Mouse (Mus musculus): Measurements from ENCODE around the gene Adsl. TPM values are rescaled to one million over a fixed set of nuclear protein-coding genes. Genes with fewer than 3 reads are reported as not detected.

The Adsl gene
- polyA plus RNA-seq, 1 experiment from 2014 or later = 135 TPM

DNA sequence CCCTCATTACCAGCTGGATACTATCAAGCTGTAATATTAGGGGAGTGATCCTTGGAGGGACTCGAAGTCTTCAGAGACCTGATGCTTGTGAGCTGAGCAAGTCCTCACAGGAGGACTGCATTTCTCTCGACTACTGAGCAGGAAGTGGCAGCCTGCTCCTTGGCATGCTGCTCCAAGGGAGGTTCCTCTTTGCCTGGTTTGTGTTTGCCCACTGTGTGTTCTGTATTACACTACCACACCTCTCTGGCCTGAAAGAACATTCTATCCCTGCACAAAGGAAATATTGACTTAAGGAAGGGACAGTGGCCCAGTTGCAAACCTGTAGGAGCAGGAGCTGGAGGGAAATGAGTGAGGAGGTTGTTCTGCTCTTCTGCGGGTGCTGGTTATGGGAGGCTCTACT lies 41.4 kb downstream of the Adsl start:
- ATAC-seq (ENCODE audit: low read depth) = peak; percentile 87
- Histone ChIP-seq H3K36me3 (ENCODE audit: control insufficient read depth, insufficient read depth, low read length) (no peaks in the 10 kb centered on the region), H3K4me3 (ENCODE audit: low read length) (no peak overlapping the region), H3K27me3 (ENCODE audit: control insufficient read depth, insufficient read depth, low read depth, low read length) (no peaks in the 10 kb centered on the region), H3K9ac (ENCODE audit: low read length) (no peak overlapping the region), H3K27ac (ENCODE audit: low read length) (peak overlapping the region; percentile 51), H3K4me2 (ENCODE audit: low read depth, low read length) (no peak overlapping the region), H3K4me1 (replicated peaks; ENCODE audit: control insufficient read depth, insufficient read depth, low read length) (peaks cover 2% of the 10 kb centered on the region; the same call in 1 of the 2 replicates), H3K9me3 (ENCODE audit: control insufficient read depth, low read length) (no peaks in the 10 kb centered on the region)
- 40% methylated on average over 3 of the region's 3 CpGs for WGBS

- peak overlapping the region; percentile 49; the same call in 1 of the 2 replicates for H3K27ac ChIP-seq (ENCODE audit: low read length)
- no peaks in the 10 kb centered on the region for H3K36me3 ChIP-seq (ENCODE audit: control insufficient read depth, insufficient read depth, low read length)
- H3K4me1 ChIP-seq (replicated peaks; ENCODE audit: control insufficient read depth, insufficient read depth, low read length) = peaks cover 11% of the 10 kb centered on the region; the same call in 1 of the 2 replicates
- 78% methylated on average over 5 of the region's 5 CpGs for WGBS
- H3K9me3 ChIP-seq (ENCODE audit: control insufficient read depth, low read length) = no peaks in the 10 kb centered on the region
- H3K4me2 ChIP-seq (ENCODE audit: low read depth, low read length) = no peak overlapping the region
- H3K9ac ChIP-seq (ENCODE audit: low read length) = no peak overlapping the region
- H3K4me3 ChIP-seq (ENCODE audit: low read length) = no peak overlapping the region
- no peak for ATAC-seq (ENCODE audit: low read depth)
- no peaks in the 10 kb centered on the region for H3K27me3 ChIP-seq (ENCODE audit: control insufficient read depth, insufficient read depth, low read depth, low read length)
These were observed 46.7 kb downstream of the Adsl start for GRCm38 (mm10) chr15:80994959-80995358.

DNA sequence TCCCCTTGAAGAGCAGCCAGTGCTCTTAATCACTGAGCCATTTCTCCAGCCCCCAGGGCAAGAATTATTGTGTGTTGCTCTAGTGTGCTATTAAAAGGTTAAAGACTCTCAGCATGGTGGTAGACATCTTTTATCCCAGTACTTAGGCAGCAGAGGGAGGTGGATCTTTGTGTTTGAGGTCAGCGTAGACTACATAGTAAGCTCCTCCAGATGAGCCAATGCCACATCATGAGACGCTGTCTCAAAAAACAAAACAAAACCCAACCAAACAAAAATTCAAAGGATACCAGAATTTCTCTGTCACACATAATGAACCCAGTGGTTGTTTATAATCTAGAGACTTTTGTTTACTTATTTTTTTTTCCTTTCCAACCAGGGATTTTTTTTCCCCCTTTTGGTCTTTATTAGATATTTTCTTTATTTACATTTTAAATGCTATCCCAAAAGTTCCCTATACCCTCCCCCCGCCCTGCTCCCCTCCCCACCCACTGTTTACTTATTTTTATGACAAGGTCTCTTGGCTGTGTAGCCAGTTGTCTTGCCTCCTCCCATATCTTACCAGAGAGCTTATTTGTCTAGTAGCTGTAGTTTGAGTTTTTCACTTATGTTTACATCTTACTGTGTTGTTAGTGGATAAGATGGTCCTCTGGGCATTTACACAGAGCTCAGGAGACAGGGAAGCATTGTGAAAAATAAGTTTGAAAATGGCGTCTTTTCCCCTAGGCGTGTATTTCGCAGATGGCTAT lies 48.0 kb downstream of the Adsl start:
- peak overlapping the region; percentile 83 for H3K27ac ChIP-seq (ENCODE audit: low read length)
- H3K4me3 ChIP-seq (ENCODE audit: low read length) = no peak overlapping the region
- H3K9ac ChIP-seq (ENCODE audit: low read length) = no peak overlapping the region
- ATAC-seq (ENCODE audit: low read depth) = peak; percentile 90
- peaks cover 19% of the 10 kb centered on the region for H3K4me1 ChIP-seq (replicated peaks; ENCODE audit: control insufficient read depth, insufficient read depth, low read length)
- no peaks in the 10 kb centered on the region for H3K9me3 ChIP-seq (ENCODE audit: control insufficient read depth, low read length)
- H3K4me2 ChIP-seq (ENCODE audit: low read depth, low read length) = no peak overlapping the region
- 54% methylated on average over 6 of the region's 6 CpGs for WGBS
- no peaks in the 10 kb centered on the region for H3K36me3 ChIP-seq (ENCODE audit: control insufficient read depth, insufficient read depth, low read length)
- no peaks in the 10 kb centered on the region for H3K27me3 ChIP-seq (ENCODE audit: control insufficient read depth, insufficient read depth, low read depth, low read length)

DNA sequence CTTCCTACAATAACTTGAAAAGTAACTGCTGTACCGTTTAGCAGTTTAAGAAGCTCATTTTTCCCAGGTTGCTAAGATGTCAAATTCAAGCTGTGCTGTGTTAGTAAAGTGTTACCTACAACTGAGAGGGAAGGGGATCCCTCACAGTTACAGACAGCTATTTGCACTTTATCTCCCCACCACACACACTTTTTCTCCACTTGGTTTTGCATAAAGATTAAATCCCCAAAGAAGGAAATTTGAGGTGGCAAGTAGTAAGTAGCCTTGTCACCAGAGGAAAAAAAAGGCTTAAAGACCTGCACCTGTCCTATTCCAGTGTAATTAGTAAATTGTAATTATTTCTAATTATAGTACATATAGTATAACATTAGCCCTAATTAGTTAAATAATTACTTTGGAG lies 48.8 kb downstream of the Adsl start:
- Histone ChIP-seq H3K36me3 (ENCODE audit: control insufficient read depth, insufficient read depth, low read length) (no peaks in the 10 kb centered on the region), H3K27me3 (ENCODE audit: control insufficient read depth, insufficient read depth, low read depth, low read length) (no peaks in the 10 kb centered on the region), H3K9ac (ENCODE audit: low read length) (no peak overlapping the region), H3K4me3 (ENCODE audit: low read length) (no peak overlapping the region), H3K4me1 (replicated peaks; ENCODE audit: control insufficient read depth, insufficient read depth, low read length) (peaks cover 19% of the 10 kb centered on the region), H3K4me2 (ENCODE audit: low read depth, low read length) (no peak overlapping the region), H3K9me3 (ENCODE audit: control insufficient read depth, low read length) (no peaks in the 10 kb centered on the region), H3K27ac (ENCODE audit: low read length) (peak overlapping the region; percentile 83)
- no peak for ATAC-seq (ENCODE audit: low read depth)
- WGBS = 25% methylated on average over 1 of the region's 1 CpGs

DNA sequence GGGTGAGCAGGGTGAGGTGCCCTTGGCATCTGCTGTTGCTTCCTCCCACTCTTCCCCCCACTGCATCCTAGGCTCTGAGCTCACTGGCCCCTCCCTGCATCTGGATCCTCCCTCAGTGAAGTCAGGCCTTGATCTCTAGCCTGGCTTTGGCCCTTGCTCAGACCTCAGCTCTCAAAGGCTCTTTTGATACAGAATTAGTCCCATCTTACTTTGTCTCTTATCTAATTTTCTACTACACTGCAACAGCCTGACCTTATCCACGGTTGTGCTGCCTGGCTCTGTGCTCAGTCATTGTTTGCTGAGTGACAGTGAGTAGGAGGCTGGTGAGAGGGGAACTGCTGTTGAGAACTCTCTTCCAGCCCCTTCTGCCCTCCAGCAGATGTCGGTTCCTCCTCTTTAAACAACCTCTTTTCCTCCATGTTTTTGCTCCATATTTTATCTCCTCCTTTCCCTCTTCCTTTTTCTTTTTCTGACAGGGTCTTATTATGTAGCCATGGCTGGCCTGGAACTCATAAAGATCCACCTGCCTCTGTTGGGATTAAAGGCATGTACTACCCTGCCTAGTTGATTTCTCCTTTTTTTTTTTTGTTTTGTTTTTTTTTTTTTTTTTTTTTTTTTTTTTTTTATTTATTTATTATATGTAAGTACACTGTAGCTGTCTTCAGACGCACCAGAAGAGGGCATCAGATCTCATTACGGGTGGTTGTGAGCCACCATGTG lies 52.3 kb downstream of the Adsl start:
- Histone ChIP-seq H3K36me3 (ENCODE audit: control insufficient read depth, insufficient read depth, low read length) (peaks cover 5% of the 10 kb centered on the region; the same call in 1 of the 2 replicates), H3K9me3 (ENCODE audit: control insufficient read depth, low read length) (no peaks in the 10 kb centered on the region), H3K4me1 (replicated peaks; ENCODE audit: control insufficient read depth, insufficient read depth, low read length) (peaks cover 18% of the 10 kb centered on the region), H3K4me3 (ENCODE audit: low read length) (no peak overlapping the region), H3K27me3 (ENCODE audit: control insufficient read depth, insufficient read depth, low read depth, low read length) (no peaks in the 10 kb centered on the region), H3K9ac (ENCODE audit: low read length) (peak overlapping the region; percentile 13; the same call in 1 of the 2 replicates), H3K4me2 (ENCODE audit: low read depth, low read length) (no peak overlapping the region), H3K27ac (ENCODE audit: low read length) (0 out of 2 replicates have a peak overlapping the region, but pooled peaks have one; percentile 36)
- WGBS = 15% methylated on average over 2 of the region's 4 CpGs
- ATAC-seq (ENCODE audit: low read depth) = no peak

- WGBS = 75% methylated on average over 10 of the region's 10 CpGs
- Histone ChIP-seq H3K4me1 (replicated peaks; ENCODE audit: control insufficient read depth, insufficient read depth, low read length) (no peaks in the 10 kb centered on the region), H3K9ac (ENCODE audit: low read length) (no peak overlapping the region), H3K27me3 (ENCODE audit: control insufficient read depth, insufficient read depth, low read depth, low read length) (no peaks in the 10 kb centered on the region), H3K4me3 (ENCODE audit: low read length) (no peak overlapping the region), H3K27ac (ENCODE audit: low read length) (no peak overlapping the region), H3K9me3 (ENCODE audit: control insufficient read depth, low read length) (no peaks in the 10 kb centered on the region), H3K36me3 (ENCODE audit: control insufficient read depth, insufficient read depth, low read length) (peaks cover 11% of the 10 kb centered on the region), H3K4me2 (ENCODE audit: low read depth, low read length) (no peak overlapping the region)
- ATAC-seq (ENCODE audit: low read depth) = no peak
These were observed 57.9 kb downstream of the Adsl start for GRCm38 (mm10) chr15:81006127-81006735.

DNA sequence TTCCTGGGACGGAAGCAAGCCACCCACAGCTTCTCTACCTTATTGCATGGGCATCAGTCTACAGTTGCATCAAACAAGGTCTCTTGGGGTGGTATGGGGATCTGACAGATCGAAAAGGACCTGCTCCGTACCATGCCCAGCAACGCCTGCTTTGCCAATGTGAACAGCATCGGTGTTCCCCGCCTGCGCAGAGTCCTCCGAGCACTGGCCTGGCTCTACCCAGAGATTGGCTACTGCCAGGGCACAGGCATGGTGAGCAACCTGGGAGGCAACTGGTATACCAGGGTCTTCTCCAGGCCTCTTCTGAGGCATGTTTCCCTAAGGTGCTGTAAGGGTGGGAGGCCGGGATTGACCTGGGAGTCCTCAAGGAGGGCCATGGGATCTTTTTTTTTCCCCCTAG lies 59.0 kb downstream of the Adsl start:
- Histone ChIP-seq H3K4me3 (ENCODE audit: low read length) (no peak overlapping the region), H3K27ac (ENCODE audit: low read length) (no peak overlapping the region), H3K27me3 (ENCODE audit: control insufficient read depth, insufficient read depth, low read depth, low read length) (no peaks in the 10 kb centered on the region), H3K4me1 (replicated peaks; ENCODE audit: control insufficient read depth, insufficient read depth, low read length) (no peaks in the 10 kb centered on the region), H3K9me3 (ENCODE audit: control insufficient read depth, low read length) (no peaks in the 10 kb centered on the region), H3K36me3 (ENCODE audit: control insufficient read depth, insufficient read depth, low read length) (peaks cover 16% of the 10 kb centered on the region), H3K9ac (ENCODE audit: low read length) (no peak overlapping the region), H3K4me2 (ENCODE audit: low read depth, low read length) (no peak overlapping the region)
- WGBS = 92% methylated on average over 9 of the region's 9 CpGs
- ATAC-seq (ENCODE audit: low read depth) = no peak

DNA sequence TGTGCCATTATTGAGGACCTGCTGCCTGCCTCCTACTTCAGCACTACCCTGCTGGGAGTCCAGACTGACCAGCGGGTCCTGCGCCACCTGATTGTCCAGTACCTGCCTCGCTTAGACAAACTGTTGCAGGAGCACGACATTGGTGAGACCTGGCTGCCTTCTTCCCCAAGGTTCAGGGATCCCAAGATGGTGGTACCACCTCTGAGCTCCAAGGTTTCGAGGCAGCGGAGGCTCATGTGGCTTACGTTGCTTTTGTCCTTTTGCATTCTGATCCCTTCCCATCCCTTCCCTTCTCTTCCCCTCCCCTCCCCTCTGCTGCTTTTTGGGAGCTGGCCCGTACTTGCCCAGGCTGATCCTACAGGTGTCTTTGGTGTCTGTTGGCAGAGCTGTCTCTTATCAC lies 59.6 kb downstream of the Adsl start:
- H3K4me2 ChIP-seq (ENCODE audit: low read depth, low read length) = no peak overlapping the region
- H3K27ac ChIP-seq (ENCODE audit: low read length) = no peak overlapping the region
- ATAC-seq (ENCODE audit: low read depth) = no peak
- H3K36me3 ChIP-seq (ENCODE audit: control insufficient read depth, insufficient read depth, low read length) = peaks cover 21% of the 10 kb centered on the region
- H3K9ac ChIP-seq (ENCODE audit: low read length) = no peak overlapping the region
- 81% methylated on average over 8 of the region's 8 CpGs for WGBS
- H3K4me3 ChIP-seq (ENCODE audit: low read length) = no peak overlapping the region
- H3K9me3 ChIP-seq (ENCODE audit: control insufficient read depth, low read length) = no peaks in the 10 kb centered on the region
- H3K27me3 ChIP-seq (ENCODE audit: control insufficient read depth, insufficient read depth, low read depth, low read length) = no peaks in the 10 kb centered on the region
- no peaks in the 10 kb centered on the region for H3K4me1 ChIP-seq (replicated peaks; ENCODE audit: control insufficient read depth, insufficient read depth, low read length)

- Histone ChIP-seq H3K9me3 (ENCODE audit: control insufficient read depth, low read length) (no peaks in the 10 kb centered on the region), H3K27me3 (ENCODE audit: control insufficient read depth, insufficient read depth, low read depth, low read length) (no peaks in the 10 kb centered on the region), H3K4me2 (ENCODE audit: low read depth, low read length) (no peak overlapping the region), H3K4me1 (replicated peaks; ENCODE audit: control insufficient read depth, insufficient read depth, low read length) (no peaks in the 10 kb centered on the region), H3K4me3 (ENCODE audit: low read length) (no peak overlapping the region), H3K27ac (ENCODE audit: low read length) (no peak overlapping the region), H3K9ac (ENCODE audit: low read length) (no peak overlapping the region), H3K36me3 (ENCODE audit: control insufficient read depth, insufficient read depth, low read length) (peaks cover 24% of the 10 kb centered on the region)
- ATAC-seq (ENCODE audit: low read depth) = 0 out of 2 replicates have a peak, but pooled peaks have one; percentile 10
- 58% methylated on average over 10 of the region's 10 CpGs for WGBS
These were observed 60.4 kb downstream of the Adsl start for GRCm38 (mm10) chr15:81008689-81009123.

Data from lung, embryonic 16.5 days (tissue).